Mouse (Mus musculus): ENCODE results near the gene Zfp446.
"Not testable (repeated sequence)": the region's sequence is repeated elsewhere in the genome, so short reads cannot be mapped to it uniquely, and the experiment has no call there.

Zfp446 gene

GRCm38 (mm10) chr7:12977682-12978389 is at the start of gene Zfp446:
Gene Zfp446 (plus strand): TSS chr7:12977848.
- DNase-seq (ENCODE audit: low read depth, low spot score): peak; percentile 100

GRCm38 (mm10) chr7:12933615-12934140 is 44.0 kb upstream of the Zfp446 start:
- no peak for DNase-seq (ENCODE audit: low read depth, low spot score)

DNA sequence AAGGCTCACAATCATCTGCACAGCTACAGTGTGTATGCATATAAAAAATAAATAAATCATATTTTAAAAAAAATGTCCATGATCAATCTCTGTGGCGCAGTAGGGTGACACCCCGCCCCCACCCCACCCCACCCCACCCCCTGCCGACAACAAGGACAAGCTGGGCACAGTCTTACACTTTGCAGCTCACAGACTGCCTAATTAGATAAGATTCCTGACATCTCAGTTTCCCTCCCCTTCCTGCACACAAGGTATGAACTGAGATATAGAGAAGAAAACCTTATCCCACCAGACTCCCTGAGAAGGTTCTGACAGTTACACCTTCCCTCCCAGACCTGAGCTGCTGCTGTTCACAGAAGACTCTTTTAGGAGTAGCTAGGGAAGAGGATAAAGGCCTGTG is 42.8 kb upstream of the Zfp446 start:
- DNase-seq (ENCODE audit: low read depth, low spot score): no peak

DNA sequence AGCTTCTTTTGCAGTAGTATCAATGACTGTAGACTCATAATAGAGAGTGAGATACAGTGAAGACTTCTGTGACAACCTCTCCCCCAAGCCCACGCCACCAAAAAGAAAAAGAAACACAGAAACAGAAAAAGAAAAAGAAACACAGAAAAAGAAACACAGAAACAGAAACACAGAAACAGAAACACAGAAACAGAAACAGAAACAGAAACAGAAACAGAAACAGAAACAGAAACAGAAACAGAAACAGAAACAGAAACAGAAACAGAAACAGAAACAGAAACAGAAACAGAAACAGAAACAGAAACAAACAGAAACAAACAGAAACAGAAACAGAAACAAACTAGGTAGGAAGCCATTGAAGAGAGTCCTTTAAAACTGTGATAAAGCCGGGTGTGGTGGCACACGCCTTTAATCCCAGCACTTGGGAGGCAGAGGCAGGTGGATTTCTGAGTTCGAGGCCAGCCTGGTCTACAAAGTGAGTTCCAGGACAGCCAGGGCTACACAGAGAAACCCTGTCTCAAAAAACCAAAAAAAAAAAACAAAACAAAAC is 40.3 kb upstream of the Zfp446 start:
- DNase-seq (ENCODE audit: low read depth, low spot score): not testable (repeated sequence)

DNA sequence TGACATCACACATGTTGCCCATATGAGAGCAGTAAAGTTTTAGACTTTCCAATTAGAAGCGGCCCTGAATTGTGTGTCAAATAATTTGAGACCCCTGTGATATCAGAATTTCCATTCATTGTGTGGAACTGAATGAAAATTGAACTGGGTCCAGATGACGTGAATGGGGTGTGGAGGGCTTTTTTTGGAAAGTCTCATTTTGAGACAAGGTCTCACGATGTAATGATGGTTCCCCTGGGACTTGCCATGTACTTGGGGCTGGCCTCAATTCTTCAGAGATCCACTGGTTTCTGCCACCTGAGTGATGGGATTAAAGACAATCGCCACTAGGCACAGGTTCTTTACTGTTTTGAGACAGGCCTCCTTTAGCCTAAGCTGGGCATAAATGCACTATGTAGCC is 37.0 kb upstream of the Zfp446 start:
- no peak for DNase-seq (ENCODE audit: low read depth, low spot score)

DNA sequence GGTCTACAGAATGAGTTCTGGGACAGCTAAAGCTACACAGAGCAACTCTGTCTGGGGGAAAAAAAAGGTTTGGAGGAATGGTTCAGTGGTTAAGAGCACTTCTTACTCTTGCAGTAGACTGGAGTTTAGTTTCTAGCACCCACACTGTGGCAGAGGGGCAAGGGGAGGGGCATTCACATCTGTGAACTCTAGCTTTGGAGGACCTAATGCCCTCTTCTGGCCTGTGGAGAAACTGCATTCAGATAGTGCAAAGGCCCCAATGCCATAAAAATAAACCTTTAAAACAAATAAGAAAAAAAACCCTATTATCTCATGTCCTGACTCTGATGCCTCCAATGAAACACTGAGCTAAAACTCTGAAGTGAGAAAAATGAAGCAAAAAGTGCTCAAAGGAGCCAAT is 34.2 kb upstream of the Zfp446 start:
- DNase-seq (ENCODE audit: low read depth, low spot score): peak; percentile 22

- DNase-seq (ENCODE audit: low read depth, low spot score): peak; percentile 99
Observed at GRCm38 (mm10) chr7:12949032-12949871, 28.4 kb upstream of the Zfp446 start.

GRCm38 (mm10) chr7:12949872-12950229 is 27.8 kb upstream of the Zfp446 start:
- DNase-seq (ENCODE audit: low read depth, low spot score): no peak

DNA sequence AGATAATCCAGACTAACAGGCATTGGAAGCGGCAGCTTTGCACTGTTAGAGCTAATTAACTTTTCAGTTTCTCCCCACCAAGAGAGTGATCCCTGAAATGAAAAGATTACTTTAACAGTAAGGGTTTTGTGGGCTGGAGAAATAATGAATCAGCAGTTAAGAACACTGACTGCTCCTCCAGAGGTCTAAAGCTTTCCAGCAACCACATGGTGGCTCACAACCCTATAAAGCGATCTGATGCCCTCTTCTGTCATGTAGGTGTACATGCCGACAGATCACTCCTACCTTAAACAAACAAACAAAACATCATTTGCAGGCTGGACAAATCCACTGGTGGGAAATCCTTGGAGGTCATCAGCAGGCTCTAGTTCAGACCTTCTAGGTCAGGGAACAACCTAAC is 22.8 kb upstream of the Zfp446 start:
- peak; percentile 52 for DNase-seq (ENCODE audit: low read depth, low spot score)

DNA sequence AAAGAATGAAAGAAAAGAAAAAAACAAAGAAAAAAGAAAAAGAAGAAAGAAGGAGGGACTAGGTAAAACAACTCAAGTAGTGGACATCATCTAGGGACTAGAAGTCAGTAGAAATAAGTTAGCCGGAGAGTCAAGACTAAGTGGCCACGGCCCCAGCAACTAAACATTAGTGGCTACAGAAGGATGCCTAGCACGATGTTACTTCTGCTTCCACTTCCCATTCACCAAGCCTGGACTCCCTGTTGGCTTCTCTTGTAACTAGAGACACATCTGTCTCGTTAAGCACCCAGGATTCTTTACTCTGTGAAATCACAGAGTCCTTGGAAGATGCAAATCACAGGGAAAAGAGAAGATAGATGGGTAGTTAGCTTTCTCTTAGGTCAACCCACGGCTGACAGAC is 20.1 kb upstream of the Zfp446 start:
- DNase-seq (ENCODE audit: low read depth, low spot score): no peak

GRCm38 (mm10) chr7:12958948-12959347 is 18.7 kb upstream of the Zfp446 start:
- DNase-seq (ENCODE audit: low read depth, low spot score): no peak

DNA sequence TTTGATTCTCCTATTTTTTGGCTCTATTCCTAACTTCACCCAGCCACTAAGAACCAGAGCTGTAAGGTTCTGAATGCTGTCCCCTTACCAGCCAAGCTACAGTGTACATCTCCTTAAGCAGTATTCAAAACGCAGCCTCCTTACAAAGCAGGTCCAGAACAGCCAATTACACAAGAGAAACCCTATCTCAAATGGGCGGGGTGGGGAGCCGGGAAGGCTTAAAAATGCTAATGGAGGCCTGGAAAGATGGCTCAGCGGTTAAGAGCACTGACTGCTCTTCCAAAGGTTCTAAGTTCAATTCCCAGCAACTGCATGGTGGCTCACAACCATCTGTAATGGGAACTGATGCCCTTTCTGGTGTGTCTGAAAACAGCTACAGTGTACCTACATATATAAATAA is 17.9 kb upstream of the Zfp446 start:
- DNase-seq (ENCODE audit: low read depth, low spot score): no peak

DNA sequence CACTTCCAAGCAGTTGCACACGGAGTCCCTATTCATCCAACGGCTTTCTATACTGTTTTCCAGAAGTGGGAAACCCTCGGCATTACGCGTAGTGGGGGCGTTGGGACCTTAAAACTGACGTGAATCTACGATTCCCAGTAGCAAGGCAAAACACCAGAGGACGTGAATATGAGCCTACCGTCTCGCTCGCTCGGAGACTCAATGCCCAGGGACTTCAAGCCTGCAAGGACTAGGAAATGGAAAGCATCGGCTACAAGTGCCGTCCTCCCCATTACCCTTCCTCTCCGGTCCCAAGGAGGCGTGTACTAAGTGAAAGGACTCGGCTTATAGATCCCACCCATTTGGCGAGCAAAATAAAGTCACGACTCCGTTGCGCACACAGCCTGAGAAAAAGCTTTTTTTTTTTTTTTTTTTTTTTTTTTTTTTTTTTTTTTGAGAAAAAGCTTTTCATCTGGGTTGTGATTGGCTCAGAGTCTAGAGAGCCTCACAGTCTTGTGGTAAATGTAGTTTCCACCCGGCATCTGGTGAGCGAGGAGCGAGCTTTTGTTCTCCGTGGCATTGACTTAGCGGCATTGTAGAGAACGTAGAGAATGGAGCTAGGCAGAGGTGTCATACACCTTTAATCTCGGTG is 16.0 kb upstream of the Zfp446 start:
- DNase-seq (ENCODE audit: low read depth, low spot score): peak; percentile 95

DNA sequence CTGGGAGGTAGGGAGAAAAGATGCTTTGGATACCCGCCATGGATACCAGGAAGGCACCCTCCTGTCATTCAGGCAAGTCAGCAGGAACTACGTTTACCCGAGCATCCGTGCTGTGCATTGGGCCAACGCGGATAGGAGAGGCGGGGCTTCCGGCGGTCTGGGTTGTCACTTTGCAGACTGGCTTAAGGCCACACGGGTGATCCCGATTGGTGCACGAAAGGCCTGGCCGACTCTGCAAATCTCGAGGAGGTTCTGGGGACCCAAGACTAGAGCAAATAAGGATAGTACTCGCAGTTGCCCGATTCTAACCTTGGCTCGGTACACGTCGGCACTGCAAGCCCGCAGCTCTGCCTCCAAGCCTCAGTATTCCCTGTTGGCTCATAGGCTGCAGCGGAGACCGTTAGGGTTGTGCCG is 12.0 kb upstream of the Zfp446 start, which contains the start of gene Zfp324:
Gene Zfp324 (plus strand): TSS at position 161 of the 414 bp plus-strand sequence.
- DNase-seq (ENCODE audit: low read depth, low spot score): peak; percentile 98

DNA sequence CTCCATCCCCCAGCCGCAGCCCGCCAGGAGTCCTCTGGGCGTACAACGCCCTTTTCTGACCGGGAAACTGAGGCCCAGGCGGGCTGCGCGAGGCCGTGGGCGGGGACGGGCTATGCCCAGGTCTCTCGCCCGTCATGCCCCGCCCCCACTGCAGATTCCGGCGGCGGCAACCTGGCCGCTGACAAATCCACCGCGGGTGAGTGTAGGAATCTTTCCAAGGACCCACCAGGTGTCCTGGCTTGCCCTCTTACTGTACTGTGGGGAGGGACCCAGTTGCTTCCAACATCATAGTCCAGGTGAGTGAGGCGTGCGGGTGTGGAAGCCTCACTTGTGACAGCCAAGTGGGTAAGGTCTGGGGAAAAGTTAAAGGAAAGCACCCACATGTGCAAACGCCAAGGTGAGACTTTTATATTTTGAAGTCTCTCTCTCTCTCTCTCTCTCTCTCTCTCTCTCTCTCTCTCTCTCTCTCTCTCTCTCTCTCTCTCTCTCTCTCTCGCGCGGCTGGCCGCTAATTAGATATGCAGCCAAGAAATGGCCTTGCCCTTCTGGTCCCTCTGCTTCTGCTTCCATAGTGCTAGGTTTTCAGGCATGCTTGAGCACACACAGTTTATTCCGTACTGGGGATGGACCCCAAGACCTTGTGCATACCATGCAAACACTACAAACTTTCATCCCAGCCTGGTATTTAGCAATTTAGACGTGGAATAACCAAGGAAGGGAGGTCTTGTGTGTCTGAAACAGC is 11.4 kb upstream of the Zfp446 start:
- peak; percentile 85 for DNase-seq (ENCODE audit: low read depth, low spot score)

- no peak for DNase-seq (ENCODE audit: low read depth, low spot score)
Observed at GRCm38 (mm10) chr7:12970906-12971305, 6.7 kb upstream of the Zfp446 start.

GRCm38 (mm10) chr7:12978931-12979722 is 1.5 kb downstream of the Zfp446 start:
- no peak for DNase-seq (ENCODE audit: low read depth, low spot score)

DNA sequence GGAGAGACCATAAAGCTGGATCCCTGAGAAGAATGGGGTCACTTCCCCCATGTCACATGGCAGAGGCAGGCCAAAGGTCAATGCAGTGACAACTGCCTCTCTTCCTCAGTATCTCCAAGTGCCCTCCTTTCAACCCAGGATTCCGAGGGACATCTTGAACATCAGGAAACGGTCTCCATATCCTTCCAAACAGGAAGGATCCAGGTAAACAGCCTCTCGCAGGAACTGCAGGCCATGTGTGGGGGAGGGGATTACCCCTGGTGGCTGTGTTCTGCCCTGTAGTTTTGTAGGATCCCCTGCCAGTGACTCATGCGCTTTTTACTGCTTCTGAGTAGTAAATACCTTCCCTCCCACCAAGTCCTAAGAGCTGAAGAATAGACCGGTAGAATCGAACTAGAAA is 2.1 kb downstream of the Zfp446 start:
- no peak for DNase-seq (ENCODE audit: low read depth, low spot score)

GRCm38 (mm10) chr7:12980291-12980690 is 2.6 kb downstream of the Zfp446 start:
- DNase-seq (ENCODE audit: low read depth, low spot score): no peak

DNA sequence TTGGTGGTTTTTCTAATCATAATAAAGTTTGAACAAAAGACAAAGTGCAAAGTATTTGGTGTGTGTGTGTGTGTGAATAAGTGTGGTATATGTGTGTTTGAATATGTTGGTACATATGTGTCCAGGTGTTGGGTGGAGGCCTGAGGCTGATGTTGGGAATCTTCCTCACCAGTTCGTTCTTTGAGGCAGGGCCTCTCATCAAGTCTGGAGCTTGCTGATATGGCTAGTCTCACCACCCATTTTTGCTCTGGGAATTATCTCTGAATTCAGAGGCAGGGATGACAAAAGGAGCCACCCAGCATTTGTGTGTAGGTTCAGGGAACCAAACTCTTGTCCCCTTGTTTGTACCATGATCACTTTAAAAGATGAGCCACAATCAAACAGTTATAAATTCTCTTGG is 8.1 kb downstream of the Zfp446 start:
- no peak for DNase-seq (ENCODE audit: low read depth, low spot score)

Data from brain, adult 2 months (tissue).